Mouse (Mus musculus) heart, postnatal 14 days (tissue): ENCODE data around the gene Unc5c. TPM values are rescaled to one million over a fixed set of nuclear protein-coding genes. Genes with fewer than 3 reads are reported as not detected.

ENCODE experiments used
- DNase-seq, 2 experiments: peaks; one replicate each; pipeline ENCODE4 v3.0.0; 2021 to 2022
- intact Hi-C: fragments of 180-260 bp; cut with DNase I; formaldehyde crosslinking; loops from one replicate; pipeline ENCODE4 v1.15.1; 2025
- total RNA-seq, 2 experiments: library from RNA; stranded (reverse); gene quantifications; 2 replicates each; pipeline ENCODE4 v1.2.3; 2021

Gene Unc5c
- total RNA-seq, 2 experiments from 2014 or later: 0.32 to 0.91 TPM

- intact Hi-C loops: no loop called here
Observed at GRCm38 (mm10) chr3:141594120-141594519, 129.1 kb downstream of the Unc5c start.

GRCm38 (mm10) chr3:141595073-141595472, 130.1 kb downstream of the Unc5c start:
- intact Hi-C loops: no loop called here
- DNase-seq: no peak

More at GRCm38 (mm10) chr3:141594120-141594519, 129.1 kb downstream of the Unc5c start:
- DNase-seq: no peak

- intact Hi-C loops: no loop called here
Observed at GRCm38 (mm10) chr3:141596461-141596860, 131.4 kb downstream of the Unc5c start.

DNA sequence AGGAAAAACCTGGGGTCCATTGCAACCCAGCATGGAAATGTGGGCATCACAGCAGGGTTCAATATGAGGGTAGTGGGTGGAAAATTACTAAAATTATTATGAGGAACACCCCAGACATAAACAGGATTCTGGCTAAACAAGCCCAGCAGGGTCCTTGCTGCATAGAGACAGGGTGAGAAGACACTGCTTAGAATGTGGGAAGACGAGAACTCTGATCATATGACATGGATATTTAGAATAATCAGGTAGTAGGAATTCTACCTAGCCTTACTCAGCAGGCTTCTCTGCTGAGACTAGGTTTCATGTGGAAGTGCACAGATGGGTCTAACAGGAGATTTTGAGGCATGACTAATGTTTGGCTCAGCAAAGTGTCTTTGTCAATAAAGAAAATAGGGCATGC, 131.9 kb downstream of the Unc5c start:
- intact Hi-C loops: no loop called here
- DNase-seq: no peak

More at GRCm38 (mm10) chr3:141596461-141596860, 131.4 kb downstream of the Unc5c start:
- DNase-seq: no peak

DNA sequence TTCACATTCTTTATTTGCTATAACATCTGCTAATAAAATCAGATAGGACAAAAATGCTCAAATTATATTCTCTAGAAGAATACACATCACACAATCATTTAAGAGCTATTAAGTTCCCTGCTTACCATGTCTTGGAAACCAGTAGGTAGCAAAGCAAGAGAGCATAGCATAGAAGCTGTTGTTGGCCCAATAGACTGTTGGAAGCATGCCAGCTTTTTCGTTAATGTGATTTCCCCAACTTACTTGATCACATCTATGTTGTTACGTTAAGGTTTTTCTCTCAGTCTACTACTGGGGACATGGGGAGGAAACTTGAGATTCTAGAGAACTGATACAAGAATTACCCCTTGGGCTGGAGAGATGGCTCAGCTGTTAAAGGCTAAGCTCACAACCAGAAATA, 133.0 kb downstream of the Unc5c start:
- DNase-seq: no peak
- intact Hi-C loops: no loop called here

DNA sequence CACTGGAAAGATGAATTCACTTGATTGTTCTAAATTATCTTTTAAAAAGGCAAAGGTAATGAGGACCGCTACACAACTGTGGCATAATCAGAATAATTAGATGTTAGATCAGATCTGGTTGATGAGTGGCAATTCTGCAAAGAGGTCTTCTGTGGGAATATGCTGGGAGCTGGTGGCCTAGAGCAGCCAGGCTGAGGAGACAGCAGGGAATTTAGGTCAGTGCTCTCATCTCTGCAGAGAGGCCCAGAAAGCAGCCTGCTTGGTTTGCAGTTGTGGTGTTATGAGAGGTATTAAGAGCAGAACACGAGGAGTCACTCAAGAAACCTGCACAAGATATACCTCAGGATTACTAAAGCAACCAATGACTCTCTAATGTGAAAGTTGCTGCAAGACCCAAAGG, 133.9 kb downstream of the Unc5c start:
- intact Hi-C loops: no loop called here
- DNase-seq: no peak

- intact Hi-C loops: no loop called here
- no peak for DNase-seq
Observed at GRCm38 (mm10) chr3:141601072-141601549, 136.1 kb downstream of the Unc5c start.

GRCm38 (mm10) chr3:141616718-141617117, 151.7 kb downstream of the Unc5c start:
- no peak for DNase-seq
- intact Hi-C loops: no loop called here

GRCm38 (mm10) chr3:141618675-141619074, 153.7 kb downstream of the Unc5c start:
- intact Hi-C loops: no loop called here
- DNase-seq: no peak

- intact Hi-C loops: no loop called here
- no peak for DNase-seq
Observed at GRCm38 (mm10) chr3:141621496-141621895, 156.5 kb downstream of the Unc5c start.

DNA sequence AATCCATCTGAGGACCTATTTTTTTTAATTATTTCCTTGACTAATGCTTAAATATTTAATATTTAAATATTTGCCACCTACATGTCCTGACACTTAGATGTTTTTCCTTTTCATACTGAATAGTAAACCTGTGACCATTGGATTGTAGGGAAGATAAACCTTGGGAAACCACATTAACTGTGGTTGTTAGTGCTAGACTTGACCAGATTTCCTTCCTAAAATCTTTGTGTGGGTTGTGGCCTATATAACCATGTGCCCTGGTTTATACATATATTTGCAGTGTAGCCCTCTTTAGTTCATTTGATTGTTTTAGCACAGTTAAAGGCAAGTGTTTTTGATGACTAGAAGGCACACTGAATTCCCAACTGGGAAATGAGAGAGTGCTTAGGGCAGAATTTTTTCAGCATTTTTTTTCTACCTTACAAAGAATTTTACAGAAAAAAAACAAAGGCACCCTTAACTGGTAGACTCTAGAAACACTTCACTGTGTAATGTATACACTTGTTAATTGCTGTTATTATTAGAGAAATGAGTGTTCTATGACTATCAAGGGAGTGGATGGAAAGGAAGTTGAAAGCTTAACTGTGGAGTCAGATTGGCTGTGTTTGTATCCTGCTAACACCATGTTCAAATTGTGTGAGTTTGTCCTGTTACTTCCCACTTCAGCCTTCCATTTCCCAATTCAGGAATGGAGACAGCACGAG, 162.1 kb downstream of the Unc5c start:
- intact Hi-C loops: no loop called here
- DNase-seq: no peak

DNA sequence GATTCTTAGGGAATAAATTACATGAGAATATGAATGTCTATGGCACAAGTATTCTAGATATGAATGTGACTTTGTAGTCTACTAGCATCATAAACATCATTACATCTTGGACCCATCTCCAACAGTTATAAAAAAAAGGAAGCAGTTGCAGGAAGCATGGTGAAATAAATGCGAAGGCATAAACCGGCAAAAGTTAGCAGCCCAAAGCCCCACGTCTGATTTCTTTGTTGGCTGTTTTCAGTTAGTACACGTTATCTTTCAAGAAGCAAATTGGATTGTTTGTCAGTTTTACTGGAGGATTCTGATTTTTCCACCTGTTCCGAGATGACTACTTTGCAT, 162.6 kb downstream of the Unc5c start:
- DNase-seq: no peak
- intact Hi-C loops: no loop called here

DNA sequence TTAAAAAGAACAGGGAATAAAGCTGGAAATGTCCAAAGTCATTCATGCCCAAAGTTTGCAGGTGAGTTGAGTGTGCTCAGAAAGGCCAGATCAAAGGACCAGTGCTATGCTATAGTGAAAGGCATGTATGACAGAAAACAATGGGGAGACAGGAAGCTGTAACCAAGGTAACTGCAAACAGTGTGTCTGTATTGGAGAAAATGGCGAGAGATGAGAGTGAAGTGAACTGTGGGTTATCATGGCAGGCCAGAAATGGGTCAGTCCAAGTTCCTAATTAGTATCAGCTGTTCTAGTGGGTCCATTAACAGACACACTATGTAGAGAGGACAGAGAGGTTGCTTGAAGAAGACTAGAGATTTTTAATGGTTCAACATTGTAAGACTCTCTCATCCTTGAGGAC, 164.4 kb downstream of the Unc5c start:
- intact Hi-C loops: no loop called here
- no peak for DNase-seq

DNA sequence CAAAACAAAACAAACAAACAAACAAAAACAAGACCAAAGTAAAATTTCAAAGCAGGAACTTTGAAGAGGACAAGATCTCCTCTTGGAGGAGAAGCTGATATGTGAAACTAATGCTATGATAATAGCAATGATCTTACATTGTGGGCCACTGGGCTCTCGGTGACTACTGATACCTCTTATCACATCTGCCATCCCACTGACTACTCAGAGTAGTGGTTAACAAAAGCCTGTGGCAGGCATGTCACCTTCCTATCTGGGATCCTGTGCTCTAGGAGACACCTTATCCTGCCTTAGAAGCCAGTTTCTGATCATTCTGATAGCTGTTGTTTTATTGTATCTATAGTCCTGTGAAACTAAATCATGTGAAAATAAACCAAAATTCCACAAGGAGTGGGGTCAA, 172.9 kb downstream of the Unc5c start:
- DNase-seq: no peak
- intact Hi-C loops: no loop called here

DNA sequence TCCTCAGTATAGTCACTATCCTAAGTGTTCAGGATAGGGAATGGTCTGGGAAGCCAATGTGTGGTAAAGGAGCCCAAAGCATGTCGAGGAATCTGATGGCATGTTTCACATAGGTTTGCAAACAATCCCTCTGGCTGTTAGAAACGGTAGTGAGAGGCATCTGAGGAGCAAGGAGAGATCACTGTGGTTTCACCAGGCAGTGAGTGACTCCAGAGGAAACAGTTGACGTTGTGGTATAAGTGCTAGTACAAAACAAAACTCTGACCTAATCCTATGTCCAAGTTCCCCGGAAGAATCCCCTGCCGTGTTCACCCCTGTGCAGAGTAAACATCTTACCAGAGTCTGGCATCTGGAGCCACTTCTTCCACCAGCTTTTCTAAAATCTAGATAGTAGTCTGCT, 179.2 kb downstream of the Unc5c start:
- DNase-seq: no peak
- intact Hi-C loops: no loop called here

DNA sequence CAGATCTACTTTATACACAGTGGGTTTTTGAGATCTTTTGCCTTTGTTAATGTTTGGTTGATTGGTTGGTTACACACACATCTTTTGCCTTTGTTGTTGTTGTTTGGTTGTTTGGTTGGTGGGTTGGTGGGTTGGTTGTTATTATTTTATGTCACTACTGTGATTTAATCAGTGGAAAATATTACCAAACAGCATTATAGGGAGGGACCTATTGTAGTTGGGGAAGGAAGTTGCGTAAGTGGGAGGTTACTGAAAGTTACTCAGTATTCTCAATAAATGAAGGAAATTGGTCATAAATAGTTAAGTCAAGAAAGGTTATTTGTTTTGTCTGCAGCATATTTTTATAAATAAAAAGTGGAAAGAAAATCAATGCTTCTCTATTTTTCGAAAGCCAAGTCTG, 181.6 kb downstream of the Unc5c start:
- intact Hi-C loops: no loop called here
- no peak for DNase-seq

DNA sequence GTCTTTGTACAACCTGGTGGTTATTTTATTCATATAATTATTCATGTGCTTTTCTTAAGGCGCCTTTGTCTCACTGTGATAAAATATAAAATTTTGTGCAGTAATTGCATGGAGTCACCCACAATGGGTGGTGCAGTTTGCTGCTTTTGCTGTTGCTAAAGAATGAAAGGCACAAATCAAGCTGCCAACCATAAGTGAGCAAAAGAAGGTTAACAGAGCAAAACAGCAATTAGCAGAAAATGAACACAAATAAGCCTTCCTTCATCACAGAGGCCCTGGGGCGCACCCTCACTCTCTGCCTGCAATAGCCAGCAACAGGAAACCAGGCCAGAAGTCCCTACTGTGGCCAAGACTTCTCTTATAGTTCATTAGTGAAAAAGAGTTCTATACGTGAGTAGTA, 185.6 kb downstream of the Unc5c start:
- intact Hi-C loops: no loop called here
- no peak for DNase-seq

DNA sequence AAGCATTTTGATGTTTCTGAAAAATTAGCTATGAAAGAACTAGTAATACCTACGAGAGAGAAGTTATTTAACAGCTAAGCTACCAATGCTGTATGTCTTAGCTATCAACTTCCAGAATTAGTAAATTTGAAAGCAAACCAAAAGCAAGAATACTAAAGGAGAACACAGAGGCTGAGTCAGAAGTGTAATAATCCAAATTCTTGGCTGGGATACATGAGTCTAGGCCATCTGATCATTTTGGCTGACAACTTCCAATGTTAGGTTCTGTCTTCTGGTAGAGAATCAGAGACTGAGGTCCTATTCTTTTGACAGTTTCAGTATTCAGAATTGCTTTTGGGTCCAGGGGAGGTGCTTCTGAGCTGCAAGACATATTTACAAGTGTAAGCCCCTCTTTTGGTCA, 188.9 kb downstream of the Unc5c start:
- DNase-seq: no peak
- intact Hi-C loops: no loop called here

- intact Hi-C loops: no loop called here
- DNase-seq: no peak
Observed at GRCm38 (mm10) chr3:141659041-141659789, 194.2 kb downstream of the Unc5c start.

- no peak for DNase-seq
- intact Hi-C loops: no loop called here
Observed at GRCm38 (mm10) chr3:141660065-141661062, 195.3 kb downstream of the Unc5c start.

DNA sequence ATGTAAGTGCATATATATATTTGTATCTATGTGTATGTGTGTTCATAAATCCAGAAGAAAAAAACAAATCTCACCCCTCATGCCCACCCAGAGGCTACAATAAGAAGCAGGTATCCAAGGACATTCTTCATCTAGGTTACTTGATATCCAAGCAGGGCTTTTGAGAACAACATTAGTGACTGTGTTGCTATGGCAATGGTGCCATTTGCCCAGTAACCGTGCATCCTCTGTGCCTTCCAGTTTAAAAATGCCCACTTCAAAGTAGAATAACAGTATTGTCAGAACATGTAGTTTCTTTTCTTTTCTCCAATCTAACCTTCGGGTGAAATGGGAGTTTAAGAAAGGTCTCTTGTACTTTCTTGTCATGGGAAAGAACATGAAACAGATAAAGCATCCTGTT, 224.1 kb downstream of the Unc5c start:
- intact Hi-C loops: no loop called here
- DNase-seq: no peak
